Mouse (Mus musculus): ENCODE measurements around the gene Rgs7. TPM values are rescaled to one million over a fixed set of nuclear protein-coding genes. Genes with fewer than 3 reads are reported as not detected.

Rgs7 gene
- total RNA-seq, 2 experiments from 2014 or later: 114 to 117 TPM

DNA sequence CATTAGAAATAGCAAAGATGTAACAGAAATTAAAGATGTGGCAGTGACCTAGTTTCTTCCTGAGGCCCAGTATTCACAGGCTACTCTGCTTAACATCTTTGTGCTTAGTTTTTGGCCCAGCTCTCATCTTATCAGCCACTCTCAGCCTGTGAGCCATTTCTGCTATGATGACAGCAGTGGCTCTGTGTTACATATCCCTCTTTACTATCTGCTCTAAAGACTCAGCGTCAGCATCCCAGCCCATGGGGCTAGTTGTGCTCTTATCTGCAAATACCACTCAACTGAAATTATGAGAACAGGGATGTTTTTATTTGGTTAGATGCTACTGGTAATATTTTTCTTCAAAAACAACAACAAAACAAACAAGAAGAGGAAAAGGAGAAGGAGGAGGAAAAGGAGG lies 410.2 kb downstream of the Rgs7 start:
- intact Hi-C loops (cut with DNase I): no loop called here
- no peak for DNase-seq (ENCODE audit: low spot score in 2 of 2)

GRCm38 (mm10) chr1:175079819-175080608 lies 412.3 kb downstream of the Rgs7 start:
- DNase-seq (ENCODE audit: low spot score in 2 of 2): no peak
- intact Hi-C loops (cut with DNase I): no loop called here

- intact Hi-C loops (cut with DNase I): no loop called here
- DNase-seq (ENCODE audit: low spot score in 2 of 2): no peak
These were observed 418.6 kb downstream of the Rgs7 start for GRCm38 (mm10) chr1:175073500-175074232.

GRCm38 (mm10) chr1:175069758-175070290 lies 422.5 kb downstream of the Rgs7 start:
- intact Hi-C loops (cut with DNase I): loop anchor here (2.0 to 10.0 kb wide), 4 partner anchors 39 to 425 kb away; partner anchors contain the start of gene Rgs7
- DNase-seq (ENCODE audit: low spot score in 2 of 2): peak; percentile 17 to 87

DNA sequence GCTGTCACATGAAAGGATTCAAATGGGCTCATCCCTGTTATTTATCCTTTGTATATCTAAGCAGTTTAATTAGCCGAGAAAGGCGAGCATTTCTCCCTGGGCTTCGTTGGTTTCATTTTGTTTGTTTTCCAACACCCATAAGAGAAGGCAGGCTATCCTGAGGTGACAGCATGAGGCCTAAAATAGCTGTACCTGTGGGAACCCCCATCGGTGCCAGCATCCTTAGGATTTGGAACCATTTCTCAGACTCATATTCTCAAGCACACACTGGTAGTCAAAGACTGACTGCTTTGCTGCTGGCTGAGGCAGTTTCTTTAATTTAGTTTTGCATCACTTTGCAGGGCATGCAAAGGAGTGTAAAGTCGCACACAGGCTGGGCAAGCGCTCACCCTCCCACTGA lies 443.2 kb downstream of the Rgs7 start:
- intact Hi-C loops (cut with DNase I): no loop called here
- DNase-seq (ENCODE audit: low spot score in 2 of 2): no peak

- intact Hi-C loops (cut with DNase I): loop anchor here (5.0 kb wide), 1 partner anchor 561 kb away; no protein-coding TSS in a partner anchor
- DNase-seq (ENCODE audit: low spot score in 2 of 2): peak; percentile 63 to 81
These were observed 451.0 kb downstream of the Rgs7 start for GRCm38 (mm10) chr1:175041167-175041817.

- intact Hi-C loops (cut with DNase I): loop anchor here (5.0 kb wide), 1 partner anchor 562 kb away; no protein-coding TSS in a partner anchor
- no peak for DNase-seq (ENCODE audit: low spot score in 2 of 2)
These were observed 452.3 kb downstream of the Rgs7 start for GRCm38 (mm10) chr1:175040038-175040437.

DNA sequence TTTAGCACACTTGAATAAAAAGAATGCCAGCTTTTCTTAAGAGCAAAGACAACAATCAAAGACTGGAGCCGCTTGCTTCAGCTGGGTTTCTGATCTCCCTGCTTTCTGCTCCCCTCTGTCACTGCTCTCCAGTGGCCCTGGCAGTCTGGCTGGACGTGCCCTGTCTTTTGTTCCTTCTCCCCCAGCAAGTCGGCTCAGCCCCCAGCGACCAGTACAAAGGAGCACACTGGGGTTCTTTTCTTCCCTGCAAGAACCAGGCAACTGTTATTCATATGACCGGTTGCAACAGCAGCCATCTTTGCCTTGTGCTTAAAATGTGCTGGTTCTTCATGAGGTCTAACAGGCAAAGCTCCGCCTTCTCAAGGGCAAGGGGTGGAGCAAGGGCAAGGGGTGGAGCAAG lies 452.7 kb downstream of the Rgs7 start:
- DNase-seq (ENCODE audit: low spot score in 2 of 2): no peak
- intact Hi-C loops (cut with DNase I): loop anchor here (5.0 kb wide), 3 partner anchors 548 to 883 kb away; partner anchors contain the start of gene Gm38100

- intact Hi-C loops (cut with DNase I): loop anchor here (5.0 kb wide), 3 partner anchors 552 to 887 kb away; partner anchors contain the start of gene Gm38100
- no peak for DNase-seq (ENCODE audit: low spot score in 2 of 2)
These were observed 456.8 kb downstream of the Rgs7 start for GRCm38 (mm10) chr1:175035461-175035860.

DNA sequence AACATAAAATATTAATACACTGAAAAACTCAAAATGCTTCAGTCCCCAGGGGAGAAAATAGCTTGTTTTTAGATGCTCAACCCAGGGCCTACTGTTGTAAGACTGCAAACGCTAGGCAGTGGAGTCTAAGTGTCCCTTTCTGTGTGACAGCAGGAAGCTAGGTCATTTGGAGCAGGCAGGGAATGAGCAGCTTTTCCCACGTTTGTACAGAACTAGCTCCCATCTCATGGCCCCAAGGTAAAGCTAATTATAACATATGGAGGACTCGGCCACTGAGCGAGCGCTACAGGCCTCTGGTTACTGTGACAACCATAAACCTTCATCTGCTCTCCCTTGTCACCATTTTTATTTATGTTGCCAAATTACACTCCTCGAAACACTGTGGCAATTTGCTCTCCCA lies 460.3 kb downstream of the Rgs7 start:
- intact Hi-C loops (cut with DNase I): no loop called here
- DNase-seq (ENCODE audit: low spot score in 2 of 2): no peak

- DNase-seq (ENCODE audit: low spot score in 2 of 2): no peak
- intact Hi-C loops (cut with DNase I): no loop called here
These were observed 463.5 kb downstream of the Rgs7 start for GRCm38 (mm10) chr1:175028716-175029204.

DNA sequence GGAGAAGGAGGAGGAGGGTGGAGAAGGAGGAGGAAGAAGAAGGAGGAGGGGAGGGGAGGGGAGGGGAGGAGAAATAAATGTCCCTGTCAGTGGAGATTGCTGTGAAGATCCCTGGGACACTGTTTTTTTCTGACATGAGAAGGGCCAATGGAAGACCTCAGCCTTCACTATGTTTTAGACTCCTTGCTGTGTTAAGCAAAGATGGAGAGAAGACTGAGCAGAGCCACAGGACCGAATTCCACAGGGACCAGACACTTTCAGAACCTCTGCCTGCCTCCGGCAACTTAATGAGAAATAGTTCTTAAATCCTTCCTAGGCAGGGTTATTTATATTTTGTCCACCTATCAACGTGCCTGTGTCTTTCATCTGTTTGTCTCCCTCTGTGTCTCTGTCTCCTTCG lies 464.0 kb downstream of the Rgs7 start:
- no peak for DNase-seq (ENCODE audit: low spot score in 2 of 2)
- intact Hi-C loops (cut with DNase I): no loop called here

DNA sequence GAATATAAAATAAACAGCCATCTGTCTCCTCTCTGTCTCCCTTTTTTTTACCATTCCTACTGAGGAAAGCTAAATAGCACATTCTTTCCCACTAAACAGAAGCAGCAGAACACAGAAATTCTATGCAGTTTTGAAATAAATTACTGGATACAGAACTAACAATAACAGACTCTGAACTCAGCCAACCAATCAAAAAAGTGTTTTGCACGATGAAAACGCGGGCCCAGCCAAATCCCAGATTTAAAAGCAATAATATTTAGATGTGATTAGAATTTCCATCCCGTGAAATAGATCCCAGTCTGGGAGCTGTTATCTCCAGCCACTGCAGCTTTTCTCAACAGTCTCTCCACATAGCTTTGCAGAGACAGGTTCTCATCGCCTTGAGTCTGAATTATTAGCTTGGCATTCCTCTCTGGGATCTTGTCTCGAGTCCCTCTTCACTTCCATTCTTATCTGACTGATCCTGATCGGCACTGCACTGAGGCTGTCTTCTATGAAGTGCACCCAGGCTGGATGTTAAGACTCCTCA lies 466.5 kb downstream of the Rgs7 start:
- DNase-seq (ENCODE audit: low spot score in 2 of 2): peak in 1 of 2 experiments; percentile 27
- intact Hi-C loops (cut with DNase I): no loop called here

DNA sequence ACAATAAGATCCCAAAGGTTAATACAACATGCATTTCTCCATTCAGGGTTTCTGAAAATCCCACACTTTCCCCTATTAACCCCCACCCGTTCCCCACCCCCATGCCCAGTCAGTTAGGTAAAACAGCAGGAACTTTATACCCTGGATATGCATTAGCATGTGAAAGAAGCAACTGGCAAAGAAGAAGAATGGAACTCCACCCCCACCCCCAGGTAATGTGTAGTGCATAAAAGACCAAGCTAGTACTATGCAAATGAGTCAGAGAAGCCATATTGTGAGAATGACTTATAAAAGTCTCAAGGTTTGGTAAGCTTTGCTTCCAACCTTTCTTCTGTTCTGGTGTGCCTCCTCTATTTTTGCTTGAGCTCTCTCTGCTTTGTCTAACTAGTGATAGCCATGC lies 468.2 kb downstream of the Rgs7 start:
- intact Hi-C loops (cut with DNase I): no loop called here

More for the DNA sequence above, 468.2 kb downstream of the Rgs7 start:
- DNase-seq (ENCODE audit: low spot score in 2 of 2): no peak

Other genes with a start within 250 kb of the Rgs7 start
- not detected for gene Kmo, start 127.9 kb upstream of the Rgs7 start, total RNA-seq (2021)
- gene Fh1, start 133.1 kb upstream of the Rgs7 start, total RNA-seq (2021): 10 to 100 TPM; 69.1 to 92.9 TPM
- gene Opn3, start 200.3 kb upstream of the Rgs7 start, total RNA-seq (2021): 1 to 10 TPM; 8.2 to 8.9 TPM
- gene Chml, start 200.4 kb upstream of the Rgs7 start, total RNA-seq (2021): 10 to 100 TPM in 1 of 2 experiments, 1 to 10 TPM in 1; 9.7 to 11.1 TPM
- gene Wdr64, start 206.1 kb upstream of the Rgs7 start, total RNA-seq (2021): not detected

Measured in left cerebral cortex, postnatal 25 days (tissue).